Mouse (Mus musculus) large intestine, adult 2 months (tissue): ENCODE data around the gene Acp1. TPM values are rescaled to one million over a fixed set of nuclear protein-coding genes. Genes with fewer than 3 reads are reported as not detected.

Source experiments
- DNase-seq: peaks from one replicate; pipeline ENCODE4 v3.0.0-alpha.2; 2012; ENCODE audit warnings: low read depth, low spot score
- WGBS: fragments of 180-500 bp; shearing (Covaris S2); methylation state at CpG from one replicate; pipeline ENCODE4 v1.1.7; 2018; 5-methylcytosine and 5-hydroxymethylcytosine counted together
- polyA plus RNA-seq: library from polyadenylated mRNA; depleted of rRNA; stranded (reverse); fragments of >200 nt; gene quantifications from 2 replicates; pipeline ENCODE4 v1.2.3, GENCODE M21; 2012; rRNA removed

The Acp1 gene
- polyA plus RNA-seq, 1 experiment, result 10.8 TPM

- no peak for DNase-seq
- 71% methylated on average over 6 of the region's 6 CpGs for WGBS
Measured at GRCm38 (mm10) chr12:30879447-30879846, 31.9 kb downstream of the Acp1 start.

GRCm38 (mm10) chr12:30865781-30866180 lies 45.6 kb downstream of the Acp1 start:
- WGBS, result 49% methylated on average over 4 of the region's 4 CpGs
- no peak for DNase-seq

- DNase-seq, result no peak
- 59% methylated on average over 2 of the region's 2 CpGs for WGBS
Measured at GRCm38 (mm10) chr12:30864347-30864746, 47.0 kb downstream of the Acp1 start.

DNA sequence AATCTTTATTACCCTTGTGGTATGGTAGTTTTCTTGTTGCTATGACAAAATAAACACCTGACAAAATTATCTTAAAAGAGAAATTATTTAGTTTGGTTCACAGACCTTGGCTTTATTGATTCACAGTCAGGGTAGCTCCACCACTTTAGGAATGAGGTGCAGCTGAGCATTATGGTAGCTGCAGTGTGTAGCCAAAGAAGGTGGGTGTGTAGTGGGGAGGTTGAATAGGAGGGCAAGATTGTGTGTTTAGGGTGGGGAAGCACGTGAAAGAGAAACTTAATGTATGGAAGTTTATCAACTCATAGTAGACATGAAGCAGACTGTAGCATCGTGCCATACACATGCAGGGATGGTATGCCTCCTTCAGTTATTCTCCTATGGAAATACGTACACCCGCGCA lies 55.2 kb downstream of the Acp1 start:
- 66% methylated on average over 5 of the region's 5 CpGs for WGBS

GRCm38 (mm10) chr12:30855442-30856159 lies 55.8 kb downstream of the Acp1 start:
- DNase-seq, result peak; percentile 70
- whole genome bisulfite sequencing, result 25% methylated on average over 6 of the region's 6 CpGs

More for the DNA sequence above, 55.2 kb downstream of the Acp1 start:
- DNase-seq, result no peak

GRCm38 (mm10) chr12:30851871-30852270 lies 59.5 kb downstream of the Acp1 start:
- no peak for DNase-seq
- 76% methylated on average over 6 of the region's 6 CpGs for WGBS

DNA sequence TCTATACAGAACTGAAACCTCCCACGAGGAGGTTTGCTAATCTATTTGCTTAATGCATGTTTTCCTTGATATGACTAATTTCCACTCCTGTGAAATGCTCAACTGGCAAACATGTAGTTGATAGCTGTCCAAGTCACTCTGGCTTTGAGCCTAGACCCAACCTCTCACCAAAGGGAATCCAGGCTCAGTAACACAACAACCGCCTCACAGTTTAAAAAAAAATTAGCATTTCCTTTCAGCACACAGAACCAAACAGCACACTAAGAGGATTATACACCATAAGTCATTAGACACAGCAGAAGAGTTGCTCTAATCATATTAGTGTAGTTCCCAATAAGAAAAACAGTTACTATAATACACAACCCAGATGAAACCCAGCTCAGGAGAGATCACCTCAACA lies 60.5 kb downstream of the Acp1 start:
- 8% methylated on average over 2 of the region's 2 CpGs for WGBS
- DNase-seq, result no peak

DNA sequence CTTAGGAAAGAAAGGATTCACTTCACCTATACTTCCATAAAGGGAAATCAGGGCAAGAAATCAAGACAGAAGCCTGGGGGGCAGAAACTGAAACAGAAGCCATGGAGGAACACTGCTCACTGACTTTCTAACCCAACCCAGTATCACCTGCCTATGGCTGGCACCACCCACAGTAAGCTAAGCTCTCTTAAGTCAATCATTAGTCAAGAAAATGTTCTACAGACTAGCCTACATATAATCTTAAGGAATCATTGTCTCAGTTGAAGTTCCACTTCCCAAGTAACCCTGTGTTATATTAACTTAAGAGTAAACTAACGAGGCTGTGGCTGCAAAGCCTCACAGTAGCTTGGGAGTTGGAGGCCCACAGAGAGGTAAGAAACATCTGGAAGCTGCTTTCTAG lies 62.9 kb downstream of the Acp1 start:
- peak; percentile 57 for DNase-seq
- 33% methylated on average over 1 of the region's 1 CpGs for WGBS

Other genes with a start within 250 kb of the Acp1 start
- 0.07 TPM in 1 of 2 replicates, not detected in the other for gene Alkal2, start 27.3 kb downstream of the Acp1 start, polyA plus RNA-seq
- gene Sh3yl1, start 79 bp upstream of the Acp1 start, polyA plus RNA-seq, result 5.1 and 6.0 TPM in 2 replicates
- gene Fam110c, start 162.3 kb upstream of the Acp1 start, polyA plus RNA-seq, result 6.4 and 9.3 TPM in 2 replicates